Comparison of ENCODE assay signal across 10 mouse cellular contexts in the genomic region with DNA sequence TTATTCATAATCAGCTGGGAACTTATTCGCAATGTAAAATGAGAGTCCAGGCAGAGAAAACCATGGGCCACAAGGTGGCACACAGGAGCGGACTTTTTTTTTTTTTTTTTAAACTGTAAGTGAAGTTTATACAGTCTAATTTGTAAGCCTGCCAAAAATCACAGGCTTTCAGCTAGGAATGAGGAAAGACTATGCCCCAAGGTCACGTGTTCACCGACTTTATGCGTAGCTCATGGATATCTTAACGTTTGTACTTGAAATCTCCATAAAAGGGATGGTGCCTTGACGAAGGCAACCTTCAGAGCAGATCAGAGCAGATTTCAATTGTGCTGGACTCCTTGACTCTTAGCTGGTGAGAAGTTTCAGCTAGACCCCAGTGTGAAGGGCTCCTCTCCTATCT.
A peak's percentile ranks its signal among the peaks of the same experiment; 100 is the strongest.
DNase-seq lines count a peak whose midpoint lies in the region; ATAC-seq and TF ChIP-seq lines count a peak whose summit lies in the region.
"Had no signal": no experiment of that assay in that cellular context is flagged by ENCODE, and none has a peak within 500 bp of the region (broad histone marks: within the 10 kb centered on the region; RNA-seq: fewer than 3 reads in every experiment).

No protein-coding gene starts in this region.

- H3K9ac ChIP-seq in liver, postnatal 0 days (replicated peaks), result no peak overlapping the region
- H3K9ac ChIP-seq in forebrain, embryonic 13.5 days, result no peak overlapping the region
- H3K9ac ChIP-seq in limb, embryonic 14.5 days (ENCODE audit: low read depth, low read length, severe bottlenecking), result no peak overlapping the region

- no peak for ATAC-seq in liver, postnatal 0 days
- 0 out of 2 replicates have a peak, but pooled peaks have one; percentile 9 for ATAC-seq in forebrain, embryonic 13.5 days
- peak; percentile 39; the same call in 1 of the 2 replicates for ATAC-seq in limb, embryonic 14.5 days (ENCODE audit: low FRiP score, low read depth)
- no peak for ATAC-seq in megakaryocyte, adult 5-6 weeks (ENCODE audit: poor library complexity, severe bottlenecking)

- no peaks in the 10 kb centered on the region for H3K9me3 ChIP-seq in liver, postnatal 0 days (ENCODE audit: low read length)
- H3K9me3 ChIP-seq in forebrain, embryonic 13.5 days (replicated peaks), result no peaks in the 10 kb centered on the region
- H3K9me3 ChIP-seq in limb, embryonic 14.5 days (ENCODE audit: control insufficient read depth, low read length), result no peaks in the 10 kb centered on the region
- H3K9me3 ChIP-seq: megakaryocyte, embryonic 14.5 days had no signal

- TF ChIP-seq EP300 in liver, postnatal 0 days (IDR thresholded peaks at IDR 0.05; ENCODE audit: low read depth), result no peak

- no peak for DNase-seq in liver, postnatal 0 days
- DNase-seq in liver (no peak), adipocyte (ENCODE audit: low spot score) (peak; percentile 55)
- peak; percentile 78 for DNase-seq in limb, embryonic 14.5 days (ENCODE audit: low spot score)
- DNase-seq in adrenal gland, postnatal 4 days (ENCODE audit: low spot score in 2 of 2), result no peak
- DNase-seq in frontal cortex, postnatal 25 days (ENCODE audit: low spot score in 2 of 2), result no peak

- H3K4me1 ChIP-seq in liver, postnatal 0 days (ENCODE audit: insufficient read depth), result no peaks in the 10 kb centered on the region
- peaks cover 14% of the 10 kb centered on the region for H3K4me1 ChIP-seq in forebrain, embryonic 13.5 days
- H3K4me1 ChIP-seq in limb, embryonic 14.5 days (ENCODE audit: control insufficient read depth, insufficient read depth, low read length), result peaks cover 6% of the 10 kb centered on the region
- H3K4me1 ChIP-seq: megakaryocyte, embryonic 14.5 days had no signal

- no peak for TF ChIP-seq POLR2A in limb, embryonic 14.5 days (IDR thresholded peaks at IDR 0.05; ENCODE audit: borderline replicate concordance, extremely low read depth, insufficient read depth, insufficient read length)

- no peaks in the 10 kb centered on the region for H3K36me3 ChIP-seq in liver, postnatal 0 days (replicated peaks; ENCODE audit: insufficient read depth, low read length)
- peaks cover 9% of the 10 kb centered on the region for H3K36me3 ChIP-seq in forebrain, embryonic 13.5 days (ENCODE audit: poor library complexity, severe bottlenecking)
- peaks cover 32% of the 10 kb centered on the region for H3K36me3 ChIP-seq in limb, embryonic 14.5 days (ENCODE audit: control insufficient read depth, insufficient read depth, low read length)

- H3K4me3 ChIP-seq in liver, postnatal 0 days (ENCODE audit: low read depth, low read length), result no peak overlapping the region
- H3K4me3 ChIP-seq in forebrain, embryonic 13.5 days, result no peak overlapping the region
- no peak overlapping the region for H3K4me3 ChIP-seq in limb, embryonic 14.5 days (replicated peaks; ENCODE audit: low read length)
- H3K4me3 ChIP-seq: erythroblast, embryonic 14.5 days; megakaryocyte, embryonic 14.5 days had no signal

- TF ChIP-seq CTCF in liver, postnatal 0 days (IDR thresholded peaks at IDR 0.05; ENCODE audit: low read depth), result peak; percentile 17; the same call in 1 of the 2 replicates

- no peak overlapping the region for H3K27ac ChIP-seq in liver, postnatal 0 days (ENCODE audit: low read depth)
- no peak overlapping the region for H3K27ac ChIP-seq in forebrain, embryonic 13.5 days
- peak overlapping the region; percentile 21; the same call in 1 of the 2 replicates for H3K27ac ChIP-seq in limb, embryonic 14.5 days (replicated peaks; ENCODE audit: low read depth, low read length)

- H3K4me2 ChIP-seq in liver, postnatal 0 days (ENCODE audit: low read depth, low read length), result no peak overlapping the region
- no peak overlapping the region for H3K4me2 ChIP-seq in forebrain, embryonic 13.5 days
- no peak overlapping the region for H3K4me2 ChIP-seq in limb, embryonic 14.5 days (replicated peaks; ENCODE audit: low read depth, low read length, severe bottlenecking)

- H3K27me3 ChIP-seq in liver, postnatal 0 days (ENCODE audit: insufficient read depth, low read length), result no peaks in the 10 kb centered on the region
- no peaks in the 10 kb centered on the region for H3K27me3 ChIP-seq in forebrain, embryonic 13.5 days
- no peaks in the 10 kb centered on the region for H3K27me3 ChIP-seq in limb, embryonic 14.5 days (ENCODE audit: control insufficient read depth, insufficient read depth, low read length)

- WGBS in liver, postnatal 0 days (ENCODE audit: insufficient replicate concordance), result 55% methylated on average over 7 of the region's 7 CpGs
- 74% methylated on average over 7 of the region's 7 CpGs for WGBS in forebrain, embryonic 13.5 days
- WGBS in limb, embryonic 14.5 days, result 34% methylated on average over 7 of the region's 7 CpGs

Comparison
In these comparisons a context has a peak if more than half of its experiments do, and no peak if none do; other contexts are left out.
1. ATAC-seq: peak in forebrain, embryonic 13.5 days (single experiment) and limb, embryonic 14.5 days (single experiment); none in liver, postnatal 0 days (single experiment) and megakaryocyte, adult 5-6 weeks (single experiment).
2. DNase-seq: peak in adipocyte (single experiment) and limb, embryonic 14.5 days (single experiment); none in liver, postnatal 0 days (single experiment), liver (single experiment), adrenal gland, postnatal 4 days (0 of 2) and frontal cortex, postnatal 25 days (0 of 2).